Comparison of ENCODE assay signal across 29 mouse cellular contexts in the genomic region with DNA sequence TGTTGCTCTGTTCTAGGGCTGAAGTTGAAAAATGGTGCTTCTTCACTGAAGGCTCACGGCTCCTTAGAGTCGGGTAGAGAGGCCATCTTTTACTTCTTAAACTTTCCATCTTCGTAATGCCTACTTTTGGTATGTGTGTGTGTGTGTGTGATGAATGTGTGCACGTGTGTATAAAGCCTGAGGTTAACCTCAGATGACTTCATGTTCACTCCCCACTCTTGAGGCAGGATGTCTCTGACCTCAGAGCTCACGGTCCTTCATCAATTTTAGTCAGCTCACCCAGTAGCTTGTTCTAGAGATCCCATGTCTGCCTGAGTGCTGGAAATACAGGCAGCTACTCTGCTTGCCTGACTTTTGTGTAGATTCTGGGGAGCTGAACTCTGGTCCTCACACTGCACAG. TPM values are rescaled to one million over a fixed set of nuclear protein-coding genes. Genes with fewer than 3 reads are reported as not detected.
A peak's percentile ranks its signal among the peaks of the same experiment; 100 is the strongest.
DNase-seq lines count a peak whose midpoint lies in the region; ATAC-seq lines count a peak whose summit lies in the region.
"Had no signal": no experiment of that assay in that cellular context is flagged by ENCODE, and none has a peak within 500 bp of the region (broad histone marks: within the 10 kb centered on the region; RNA-seq: fewer than 3 reads in every experiment).

No protein-coding gene starts in this region.

- no peak overlapping the region for H3K27ac ChIP-seq in hindbrain, embryonic 16.5 days (ENCODE audit: low read depth, low read length)
- H3K27ac ChIP-seq: embryonic facial prominence, embryonic 12.5 days; embryonic facial prominence, embryonic 15.5 days; forebrain, embryonic 12.5 days; forebrain, embryonic 15.5 days; heart, embryonic 15.5 days; hindbrain, embryonic 10.5 days; hindbrain, embryonic 13.5 days; hindbrain, postnatal 0 days; intestine, embryonic 15.5 days had no signal

- no peaks in the 10 kb centered on the region for H3K27me3 ChIP-seq in hindbrain, embryonic 16.5 days (replicated peaks; ENCODE audit: control insufficient read depth, insufficient read depth, low read length)
- H3K27me3 ChIP-seq: embryonic facial prominence, embryonic 12.5 days; embryonic facial prominence, embryonic 15.5 days; forebrain, embryonic 12.5 days; forebrain, embryonic 15.5 days; heart, embryonic 12.5 days; heart, embryonic 15.5 days; hindbrain, embryonic 13.5 days; intestine, embryonic 15.5 days; Patski had no signal

- H3K36me3 ChIP-seq in hindbrain, embryonic 16.5 days (ENCODE audit: control insufficient read depth, insufficient read depth, low read length), result peaks cover 36% of the 10 kb centered on the region

- H3K4me2 ChIP-seq in hindbrain, embryonic 16.5 days (ENCODE audit: low read length), result no peak overlapping the region
- H3K4me2 ChIP-seq: embryonic facial prominence, embryonic 12.5 days; embryonic facial prominence, embryonic 15.5 days; forebrain, embryonic 12.5 days; forebrain, embryonic 15.5 days; heart, embryonic 12.5 days; heart, embryonic 15.5 days; hindbrain, embryonic 13.5 days; intestine, embryonic 15.5 days had no signal

- no peak overlapping the region for H3K4me3 ChIP-seq in hindbrain, embryonic 16.5 days (ENCODE audit: low read length)
- H3K4me3 ChIP-seq: embryonic facial prominence, embryonic 12.5 days; embryonic facial prominence, embryonic 15.5 days; forebrain, embryonic 12.5 days; forebrain, embryonic 15.5 days; heart, embryonic 12.5 days; heart, embryonic 15.5 days; hindbrain, embryonic 10.5 days; hindbrain, embryonic 13.5 days; intestine, embryonic 15.5 days had no signal

- no peak overlapping the region for H3K9ac ChIP-seq in hindbrain, embryonic 16.5 days (ENCODE audit: low read depth, low read length)
- H3K9ac ChIP-seq: embryonic facial prominence, embryonic 12.5 days; embryonic facial prominence, embryonic 15.5 days; forebrain, embryonic 12.5 days; forebrain, embryonic 15.5 days; heart, embryonic 12.5 days; heart, embryonic 15.5 days; hindbrain, embryonic 13.5 days; intestine, embryonic 15.5 days had no signal

- no peaks in the 10 kb centered on the region for H3K4me1 ChIP-seq in hindbrain, embryonic 16.5 days (ENCODE audit: control insufficient read depth, insufficient read depth, low read depth, low read length)
- H3K4me1 ChIP-seq: embryonic facial prominence, embryonic 12.5 days; embryonic facial prominence, embryonic 15.5 days; forebrain, embryonic 12.5 days; forebrain, embryonic 15.5 days; heart, embryonic 12.5 days; heart, embryonic 15.5 days; hindbrain, embryonic 10.5 days; hindbrain, embryonic 13.5 days; intestine, embryonic 15.5 days had no signal

- peak; percentile 74 for ATAC-seq in CD4-positive, CD25-positive, alpha-beta regulatory T cell, adult 4 months
- ATAC-seq in activated CD4-positive, CD25-positive, alpha-beta regulatory T cell, adult 4 months, result peak; percentile 73
- ATAC-seq in megakaryocyte-erythroid progenitor cell, adult 5-6 weeks (replicated peaks; ENCODE audit: low FRiP score, low TSS enrichment, poor library complexity, severe bottlenecking), result peak; percentile 34; the same call in 1 of the 2 replicates
- ATAC-seq in hindbrain, embryonic 16.5 days, result no peak
- ATAC-seq: forebrain, embryonic 15.5 days; hindbrain, postnatal 0 days; intestine, embryonic 15.5 days; Patski had no signal

- no peaks in the 10 kb centered on the region for H3K9me3 ChIP-seq in hindbrain, embryonic 16.5 days (ENCODE audit: control insufficient read depth, low read length)
- H3K9me3 ChIP-seq: embryonic facial prominence, embryonic 12.5 days; embryonic facial prominence, embryonic 15.5 days; forebrain, embryonic 12.5 days; forebrain, embryonic 15.5 days; G1E; heart, embryonic 12.5 days; heart, embryonic 15.5 days; hindbrain, embryonic 10.5 days; hindbrain, embryonic 13.5 days; intestine, embryonic 15.5 days had no signal

- 93% methylated on average over 5 of the region's 5 CpGs for WGBS in hindbrain, embryonic 16.5 days

- DNase-seq in CD4-positive helper T cell, adult 2 months (ENCODE audit: low read depth, low spot score), result peak; percentile 52
- no peak for DNase-seq in testis, postnatal 14 days (ENCODE audit: low spot score)
- no peak for DNase-seq in liver
- DNase-seq: adrenal gland, postnatal 10 days; adrenal gland, postnatal 36 days; cerebellum, adult 18-20 months; cerebellum, adult 9-10 months; cerebellum, postnatal 14 days; gastrocnemius, postnatal 25 days; heart, adult 18-20 months; heart, postnatal 10 days; heart, postnatal 36 days; kidney, adult 11 months had no signal

RNA-seq across cellular contexts. Expression of a gene that starts 13.9 kb away (rescaled TPM):
- polyA plus RNA-seq in CD4-positive, CD25-positive, alpha-beta regulatory T cell, adult 4 months (2017; shearing (Covaris generic)), result 10 to 100 TPM; 24.6 to 32.4 TPM
- polyA plus RNA-seq in activated CD4-positive, CD25-positive, alpha-beta regulatory T cell, adult 4 months (2017; shearing (Covaris generic)), result 10 to 100 TPM; 23.4 to 27.0 TPM
- total RNA-seq in megakaryocyte-erythroid progenitor cell, adult 5-6 weeks (2014; fragmentation: Nextera tagmentation), result 69.3 and 79.4 TPM in 2 replicates
- total RNA-seq in megakaryocyte-erythroid progenitor cell, adult 5-6 weeks (2017), result 47.9 and 52.1 TPM in 2 replicates
- polyA plus RNA-seq in hindbrain, embryonic 16.5 days (2015; fragmentation: Nextera tagmentation; extraction: Ambion mirVana), result 11.6 and 15.3 TPM in 2 replicates

RNA-seq across cellular contexts. Expression of a gene that starts 14.0 kb away (rescaled TPM):
- polyA plus RNA-seq in CD4-positive, CD25-positive, alpha-beta regulatory T cell, adult 4 months (2017; shearing (Covaris generic)), result 10 to 100 TPM in 1 of 2 experiments, 1 to 10 TPM in 1; 7.3 to 12.9 TPM
- 10 to 100 TPM in 1 of 2 experiments, 1 to 10 TPM in 1; 10.0 to 14.0 TPM for polyA plus RNA-seq in activated CD4-positive, CD25-positive, alpha-beta regulatory T cell, adult 4 months (2017; shearing (Covaris generic))
- total RNA-seq in megakaryocyte-erythroid progenitor cell, adult 5-6 weeks (2014; fragmentation: Nextera tagmentation), result 24.5 and 29.6 TPM in 2 replicates
- 33.4 and 34.7 TPM in 2 replicates for total RNA-seq in megakaryocyte-erythroid progenitor cell, adult 5-6 weeks (2017)
- 79.7 and 85.7 TPM in 2 replicates for polyA plus RNA-seq in hindbrain, embryonic 16.5 days (2015; fragmentation: Nextera tagmentation; extraction: Ambion mirVana)

RNA-seq across cellular contexts. Expression of a gene that starts 44.4 kb away (rescaled TPM):
- 10 to 100 TPM; 72.1 to 72.7 TPM for polyA plus RNA-seq in CD4-positive, CD25-positive, alpha-beta regulatory T cell, adult 4 months (2017; shearing (Covaris generic))
- polyA plus RNA-seq in activated CD4-positive, CD25-positive, alpha-beta regulatory T cell, adult 4 months (2017; shearing (Covaris generic)), result 10 to 100 TPM; 77.0 to 85.1 TPM
- 90.3 and 94.1 TPM in 2 replicates for total RNA-seq in megakaryocyte-erythroid progenitor cell, adult 5-6 weeks (2014; fragmentation: Nextera tagmentation)
- total RNA-seq in megakaryocyte-erythroid progenitor cell, adult 5-6 weeks (2017), result 79.3 and 95.5 TPM in 2 replicates
- polyA plus RNA-seq in hindbrain, embryonic 16.5 days (2015; fragmentation: Nextera tagmentation; extraction: Ambion mirVana), result 127 and 143 TPM in 2 replicates

RNA-seq across cellular contexts. Expression of a gene that starts 44.5 kb away (rescaled TPM):
- 10 to 100 TPM; 30.3 to 40.8 TPM for polyA plus RNA-seq in CD4-positive, CD25-positive, alpha-beta regulatory T cell, adult 4 months (2017; shearing (Covaris generic))
- polyA plus RNA-seq in activated CD4-positive, CD25-positive, alpha-beta regulatory T cell, adult 4 months (2017; shearing (Covaris generic)), result 10 to 100 TPM; 22.7 to 22.8 TPM
- total RNA-seq in megakaryocyte-erythroid progenitor cell, adult 5-6 weeks (2014; fragmentation: Nextera tagmentation), result 7.9 and 10.0 TPM in 2 replicates
- 9.1 and 10.9 TPM in 2 replicates for total RNA-seq in megakaryocyte-erythroid progenitor cell, adult 5-6 weeks (2017)
- polyA plus RNA-seq in hindbrain, embryonic 16.5 days (2015; fragmentation: Nextera tagmentation; extraction: Ambion mirVana), result 38.8 and 40.2 TPM in 2 replicates
